Mouse (Mus musculus) midbrain, embryonic 11.5 days (tissue): ENCODE measurements at regions not wholly inside any gene's neighbourhood (a gene's known extent, or its start where the extent isn't known, plus 50 kb on each side); places are given as distances from the start of the nearest gene placed in this dataset.

ENCODE experiments used
- ATAC-seq: fragments of 200-750 bp; cut with Nextera tagmentation; 2 replicates; pipeline ENCODE4 v1.8.0; 2017; ENCODE audit warnings: moderate TSS enrichment, moderate library complexity; ENCODE audit not compliant: low FRiP score
- DNase-seq: peaks from one replicate; pipeline ENCODE4 v3.0.0; 2015; ENCODE audit warnings: low spot score; ENCODE audit errors: missing footprints
- H3K27ac ChIP-seq: fragments of 300-500 bp; sonication (generic); 2 replicates; pipeline ENCODE4 v1.5.1; 2014; ENCODE audit warnings: low read depth, low read length
- H3K27me3 ChIP-seq: fragments of 300-500 bp; sonication (generic); 2 replicates; pipeline ENCODE4 v1.6.1; 2014; ENCODE audit warnings: mild to moderate bottlenecking, low read length, moderate library complexity, mixed read lengths; ENCODE audit not compliant: control insufficient read depth, insufficient read depth
- H3K36me3 ChIP-seq: fragments of 300-500 bp; sonication (generic); 2 replicates; pipeline ENCODE4 v1.6.1; 2014; ENCODE audit warnings: mild to moderate bottlenecking, low read length, moderate library complexity, mixed read lengths; ENCODE audit not compliant: control insufficient read depth, insufficient read depth
- H3K4me1 ChIP-seq: fragments of 300-500 bp; sonication (generic); 2 replicates; pipeline ENCODE4 v1.6.1; 2014; ENCODE audit warnings: low read length; ENCODE audit not compliant: control insufficient read depth, insufficient read depth
- H3K4me2 ChIP-seq: fragments of 300-500 bp; sonication (generic); 2 replicates; pipeline ENCODE4 v1.6.1; 2014; ENCODE audit warnings: mild to moderate bottlenecking, moderate library complexity
- H3K4me3 ChIP-seq: fragments of 300-500 bp; sonication (generic); 2 replicates; pipeline ENCODE4 v1.5.1; 2014; ENCODE audit warnings: low read depth, low read length
- H3K9ac ChIP-seq: fragments of 300-500 bp; sonication (generic); 2 replicates; pipeline ENCODE4 v1.6.1; 2014; ENCODE audit warnings: low read length
- H3K9me3 ChIP-seq: fragments of 300-500 bp; sonication (generic); 2 replicates; pipeline ENCODE4 v1.6.1; 2016; ENCODE audit warnings: low read length; ENCODE audit not compliant: control insufficient read depth
- WGBS: fragments of 180-500 bp; shearing (Covaris S2); extraction: QIAGEN DNeasy Blood & Tissue Kit; methylation state at CpG from one replicate; pipeline ENCODE4 v1.1.7; 2014; 5-methylcytosine and 5-hydroxymethylcytosine counted together

- ATAC-seq (no peak), DNase-seq (no peak)
- Histone ChIP-seq H3K36me3 (no peaks in the 10 kb centered on the region), H3K27ac (no peak overlapping the region), H3K4me2 (no peak overlapping the region), H3K4me1 (0 out of 2 replicates have a peak, but pooled peaks cover 4% of the 10 kb centered on the region), H3K9ac (no peak overlapping the region), H3K9me3 (no peaks in the 10 kb centered on the region), H3K27me3 (no peaks in the 10 kb centered on the region), H3K4me3 (no peak overlapping the region)
- WGBS, result 29% methylated on average over 5 of the region's 5 CpGs
These were observed 2858.0 kb upstream of the 5930422O12Rik start for GRCm38 (mm10) chr8:30570547-30570946.

GRCm38 (mm10) chr8:30587508-30587907 is 2841.0 kb upstream of the 5930422O12Rik start:
- Histone ChIP-seq H3K27ac (no peak overlapping the region), H3K27me3 (no peaks in the 10 kb centered on the region), H3K4me3 (no peak overlapping the region), H3K4me2 (no peak overlapping the region), H3K9me3 (no peaks in the 10 kb centered on the region), H3K4me1 (no peaks in the 10 kb centered on the region), H3K9ac (no peak overlapping the region), H3K36me3 (no peaks in the 10 kb centered on the region)
- no peak for ATAC-seq
- 82% methylated on average over 5 of the region's 5 CpGs for WGBS
- DNase-seq, result no peak

GRCm38 (mm10) chr8:30602421-30602820 is 2826.1 kb upstream of the 5930422O12Rik start:
- ATAC-seq (no peak), DNase-seq (no peak)
- H3K27ac ChIP-seq, result no peak overlapping the region
- H3K4me2 ChIP-seq, result no peak overlapping the region
- H3K9me3 ChIP-seq, result no peaks in the 10 kb centered on the region
- no CpG with 5 or more reads among the region's 1 CpGs for WGBS
- no peaks in the 10 kb centered on the region for H3K36me3 ChIP-seq
- no peak overlapping the region for H3K9ac ChIP-seq
- H3K27me3 ChIP-seq, result no peaks in the 10 kb centered on the region
- no peak overlapping the region for H3K4me3 ChIP-seq
- H3K4me1 ChIP-seq, result no peaks in the 10 kb centered on the region

GRCm38 (mm10) chr8:30630332-30630731 is 2798.2 kb upstream of the 5930422O12Rik start:
- no peaks in the 10 kb centered on the region for H3K9me3 ChIP-seq
- no peaks in the 10 kb centered on the region for H3K4me1 ChIP-seq
- no peak overlapping the region for H3K4me2 ChIP-seq
- DNase-seq (no peak), ATAC-seq (no peak)
- no peak overlapping the region for H3K27ac ChIP-seq
- no peak overlapping the region for H3K9ac ChIP-seq
- WGBS, result 57% methylated on average over 5 of the region's 5 CpGs
- no peaks in the 10 kb centered on the region for H3K36me3 ChIP-seq
- H3K4me3 ChIP-seq, result no peak overlapping the region
- H3K27me3 ChIP-seq, result no peaks in the 10 kb centered on the region

GRCm38 (mm10) chr8:30636791-30637190 is 2791.7 kb upstream of the 5930422O12Rik start:
- Histone ChIP-seq H3K4me3 (no peak overlapping the region), H3K27ac (no peak overlapping the region), H3K36me3 (no peaks in the 10 kb centered on the region), H3K27me3 (no peaks in the 10 kb centered on the region), H3K9me3 (no peaks in the 10 kb centered on the region), H3K4me2 (no peak overlapping the region), H3K9ac (no peak overlapping the region), H3K4me1 (no peaks in the 10 kb centered on the region)
- ATAC-seq, result no peak
- WGBS, result 70% methylated on average over 2 of the region's 2 CpGs
- no peak for DNase-seq

- Histone ChIP-seq H3K9me3 (no peaks in the 10 kb centered on the region), H3K4me2 (no peak overlapping the region), H3K9ac (no peak overlapping the region), H3K27me3 (no peaks in the 10 kb centered on the region), H3K4me1 (no peaks in the 10 kb centered on the region; the same call in 1 of the 2 replicates), H3K27ac (no peak overlapping the region), H3K4me3 (no peak overlapping the region), H3K36me3 (no peaks in the 10 kb centered on the region)
- ATAC-seq (peak; percentile 50), DNase-seq (no peak)
- 80% methylated on average over 3 of the region's 3 CpGs for WGBS
These were observed 2785.4 kb upstream of the 5930422O12Rik start for GRCm38 (mm10) chr8:30642866-30643690.

- no peak for DNase-seq
- Histone ChIP-seq H3K27ac (peak overlapping the region; percentile 36), H3K4me1 (no peaks in the 10 kb centered on the region; the same call in 1 of the 2 replicates), H3K27me3 (no peaks in the 10 kb centered on the region), H3K4me2 (no peak overlapping the region), H3K9ac (no peak overlapping the region), H3K4me3 (no peak overlapping the region), H3K36me3 (no peaks in the 10 kb centered on the region), H3K9me3 (no peaks in the 10 kb centered on the region)
- peak; percentile 88 for ATAC-seq
These were observed 2780.0 kb upstream of the 5930422O12Rik start for GRCm38 (mm10) chr8:30648497-30648896.

- ATAC-seq (peak; percentile 66; the same call in 1 of the 2 replicates), DNase-seq (no peak)
- Histone ChIP-seq H3K27me3 (no peaks in the 10 kb centered on the region), H3K9me3 (no peaks in the 10 kb centered on the region), H3K4me3 (no peak overlapping the region), H3K4me1 (peaks cover 3% of the 10 kb centered on the region; the same call in 1 of the 2 replicates), H3K36me3 (no peaks in the 10 kb centered on the region), H3K27ac (no peak overlapping the region), H3K4me2 (no peak overlapping the region), H3K9ac (no peak overlapping the region)
- WGBS, result 76% methylated on average over 10 of the region's 10 CpGs
These were observed 2772.7 kb upstream of the 5930422O12Rik start for GRCm38 (mm10) chr8:30655749-30656241.

GRCm38 (mm10) chr8:30661261-30661660 is 2767.2 kb upstream of the 5930422O12Rik start:
- Histone ChIP-seq H3K9me3 (no peaks in the 10 kb centered on the region), H3K27ac (no peak overlapping the region), H3K4me3 (no peak overlapping the region), H3K9ac (no peak overlapping the region), H3K27me3 (no peaks in the 10 kb centered on the region), H3K4me2 (no peak overlapping the region), H3K36me3 (no peaks in the 10 kb centered on the region), H3K4me1 (no peaks in the 10 kb centered on the region)
- ATAC-seq (no peak), DNase-seq (no peak)
- 82% methylated on average over 2 of the region's 2 CpGs for WGBS
